In genomic region chr19:8967893-8968292, GRCm38 (mm10) we compare ENCODE assay signal across 8 mouse cellular contexts. TPM values are rescaled to one million over a fixed set of nuclear protein-coding genes. Genes with fewer than 3 reads are reported as not detected.
DNase-seq lines count a peak whose midpoint lies in the region; ATAC-seq and TF ChIP-seq lines count a peak whose summit lies in the region.

No protein-coding gene starts in this region.

- no peaks in the 10 kb centered on the region for H3K27me3 ChIP-seq in liver, adult 2 months (ENCODE audit: control insufficient read depth, insufficient read depth, low read length)
- H3K27me3 ChIP-seq in embryonic facial prominence, embryonic 14.5 days (replicated peaks; ENCODE audit: control insufficient read depth, insufficient read depth, low read length) = no peaks in the 10 kb centered on the region
- H3K27me3 ChIP-seq in limb, embryonic 10.5 days (ENCODE audit: low read depth, poor library complexity, severe bottlenecking) = no peaks in the 10 kb centered on the region
- no peaks in the 10 kb centered on the region for H3K27me3 ChIP-seq in neural tube, embryonic 15.5 days (replicated peaks)

- no peak for TF ChIP-seq POLR2A in liver, adult 2 months (IDR thresholded peaks at IDR 0.05; ENCODE audit: extremely low read depth, insufficient read depth, low read length)

- no peaks in the 10 kb centered on the region for H3K9me3 ChIP-seq in embryonic facial prominence, embryonic 14.5 days (ENCODE audit: control insufficient read depth, low read length)
- no peaks in the 10 kb centered on the region for H3K9me3 ChIP-seq in limb, embryonic 10.5 days (replicated peaks)
- no peaks in the 10 kb centered on the region for H3K9me3 ChIP-seq in neural tube, embryonic 15.5 days (replicated peaks)

- DNase-seq in liver, adult 2 months (ENCODE audit: extremely low read depth, low read depth, low spot score) = no peak
- DNase-seq in liver = no peak
- no peak for DNase-seq in embryonic facial prominence, embryonic 14.5 days (ENCODE audit: low spot score)
- DNase-seq in limb, embryonic 10.5 days (ENCODE audit: low spot score) = no peak
- DNase-seq in adrenal gland, postnatal 4 days (ENCODE audit: low spot score in 2 of 2) = no peak
- no peak for DNase-seq in kidney, adult 11 months
- DNase-seq in layer of hippocampus, postnatal 25 days (ENCODE audit: extremely low spot score in 1 of 2, low spot score in 1 of 2) = no peak

- ATAC-seq in embryonic facial prominence, embryonic 14.5 days (ENCODE audit: low read depth) = no peak
- no peak for ATAC-seq in neural tube, embryonic 15.5 days (ENCODE audit: low FRiP score)

- peaks cover 16% of the 10 kb centered on the region for H3K4me1 ChIP-seq in liver, adult 2 months (ENCODE audit: control insufficient read depth, insufficient read depth, low read length)
- peaks cover 10% of the 10 kb centered on the region; the same call in 1 of the 2 replicates for H3K4me1 ChIP-seq in embryonic facial prominence, embryonic 14.5 days (ENCODE audit: control insufficient read depth, insufficient read depth, low read length)
- H3K4me1 ChIP-seq in limb, embryonic 10.5 days = peaks cover 19% of the 10 kb centered on the region
- peaks cover 31% of the 10 kb centered on the region for H3K4me1 ChIP-seq in neural tube, embryonic 15.5 days

- 9% methylated on average over 9 of the region's 9 CpGs for WGBS in liver, adult 2 months
- 6% methylated on average over 9 of the region's 9 CpGs for WGBS in embryonic facial prominence, embryonic 14.5 days
- 6% methylated on average over 9 of the region's 9 CpGs for WGBS in limb, embryonic 10.5 days
- whole genome bisulfite sequencing in neural tube, embryonic 15.5 days = 8% methylated on average over 9 of the region's 9 CpGs

- peak overlapping the region; percentile 89 for H3K9ac ChIP-seq in liver, adult 2 months (ENCODE audit: low read depth, low read length)
- H3K9ac ChIP-seq in embryonic facial prominence, embryonic 14.5 days (ENCODE audit: low read depth, low read length) = peak overlapping the region; percentile 90
- peak overlapping the region; percentile 89 for H3K9ac ChIP-seq in neural tube, embryonic 15.5 days (replicated peaks)

- peaks cover 8% of the 10 kb centered on the region; the same call in 1 of the 2 replicates for H3K79me2 ChIP-seq in liver, adult 2 months (ENCODE audit: control insufficient read depth, insufficient read depth, low read length)

- peak overlapping the region; percentile 71 for H3K4me2 ChIP-seq in embryonic facial prominence, embryonic 14.5 days (ENCODE audit: low read depth, low read length)
- H3K4me2 ChIP-seq in neural tube, embryonic 15.5 days = peak overlapping the region; percentile 79

- no peak for TF ChIP-seq CTCF in liver, adult 2 months (IDR thresholded peaks at IDR 0.05; ENCODE audit: low read depth, low read length)

- H3K4me3 ChIP-seq in liver, adult 2 months (ENCODE audit: insufficient read depth, low read depth, low read length) = peak overlapping the region; percentile 74
- peak overlapping the region; percentile 83 for H3K4me3 ChIP-seq in embryonic facial prominence, embryonic 14.5 days (ENCODE audit: low read depth, low read length)
- H3K4me3 ChIP-seq in limb, embryonic 10.5 days = peak overlapping the region; percentile 73
- H3K4me3 ChIP-seq in neural tube, embryonic 15.5 days (replicated peaks) = peak overlapping the region; percentile 66

- peaks cover 49% of the 10 kb centered on the region for H3K36me3 ChIP-seq in liver, adult 2 months (ENCODE audit: control insufficient read depth, insufficient read depth, low read length)
- H3K36me3 ChIP-seq in embryonic facial prominence, embryonic 14.5 days (ENCODE audit: control insufficient read depth, insufficient read depth, low read length) = peaks cover 76% of the 10 kb centered on the region
- H3K36me3 ChIP-seq in limb, embryonic 10.5 days = peaks cover 78% of the 10 kb centered on the region
- H3K36me3 ChIP-seq in neural tube, embryonic 15.5 days = peaks cover 72% of the 10 kb centered on the region

- no peak overlapping the region for H3K27ac ChIP-seq in liver, adult 2 months (replicated peaks; ENCODE audit: insufficient read depth, low read depth, low read length)
- H3K27ac ChIP-seq in embryonic facial prominence, embryonic 14.5 days (replicated peaks; ENCODE audit: low read depth, low read length) = peak overlapping the region; percentile 80; the same call in 1 of the 2 replicates
- H3K27ac ChIP-seq in limb, embryonic 10.5 days = peak overlapping the region; percentile 88
- peak overlapping the region; percentile 86 for H3K27ac ChIP-seq in neural tube, embryonic 15.5 days (replicated peaks)

RNA-seq across cellular contexts. Expression of gene Eef1g, which starts 1.1 kb away (rescaled TPM):
- 101 and 117 TPM in 2 replicates for total RNA-seq in liver, adult 2 months (2014; rRNA removed)
- 99.1 and 107 TPM in 2 replicates for polyA plus RNA-seq in liver, adult 2 months (2012; rRNA removed)
- 469 and 503 TPM in 2 replicates for polyA plus RNA-seq in embryonic facial prominence, embryonic 14.5 days (2014; fragmentation: Nextera tagmentation; extraction: Ambion mirVana)
- polyA plus RNA-seq in limb, embryonic 10.5 days (2016; fragmentation: Nextera tagmentation; extraction: Ambion mirVana) = 563 and 631 TPM in 2 replicates
- polyA plus RNA-seq in neural tube, embryonic 15.5 days (2015; fragmentation: Nextera tagmentation; extraction: Ambion mirVana) = 291 and 348 TPM in 2 replicates
- 100 to 1,000 TPM; 505 to 508 TPM for total RNA-seq in adrenal gland, postnatal 4 days (2021)
- total RNA-seq in layer of hippocampus, postnatal 25 days (2021) = 100 to 1,000 TPM; 215 to 256 TPM

RNA-seq across cellular contexts. Expression of gene Tut1, which starts 14.2 kb away (rescaled TPM):
- total RNA-seq in liver, adult 2 months (2014; rRNA removed) = 6.0 and 6.2 TPM in 2 replicates
- 9.6 and 14.6 TPM in 2 replicates for polyA plus RNA-seq in liver, adult 2 months (2012; rRNA removed)
- 24.7 and 27.8 TPM in 2 replicates for polyA plus RNA-seq in embryonic facial prominence, embryonic 14.5 days (2014; fragmentation: Nextera tagmentation; extraction: Ambion mirVana)
- 49.6 and 49.7 TPM in 2 replicates for polyA plus RNA-seq in limb, embryonic 10.5 days (2016; fragmentation: Nextera tagmentation; extraction: Ambion mirVana)
- 25.4 and 26.0 TPM in 2 replicates for polyA plus RNA-seq in neural tube, embryonic 15.5 days (2015; fragmentation: Nextera tagmentation; extraction: Ambion mirVana)
- 10 to 100 TPM; 23.2 to 26.9 TPM for total RNA-seq in adrenal gland, postnatal 4 days (2021)
- 10 to 100 TPM; 19.4 to 20.1 TPM for total RNA-seq in layer of hippocampus, postnatal 25 days (2021)

RNA-seq across cellular contexts. Expression of gene Ahnak, which starts 21.2 kb away (rescaled TPM):
- 10.3 and 10.9 TPM in 2 replicates for total RNA-seq in liver, adult 2 months (2014; rRNA removed)
- 0.90 and 1.2 TPM in 2 replicates for polyA plus RNA-seq in liver, adult 2 months (2012; rRNA removed)
- polyA plus RNA-seq in embryonic facial prominence, embryonic 14.5 days (2014; fragmentation: Nextera tagmentation; extraction: Ambion mirVana) = 44.8 and 57.6 TPM in 2 replicates
- polyA plus RNA-seq in limb, embryonic 10.5 days (2016; fragmentation: Nextera tagmentation; extraction: Ambion mirVana) = 5.3 and 8.9 TPM in 2 replicates
- 4.4 and 8.0 TPM in 2 replicates for polyA plus RNA-seq in neural tube, embryonic 15.5 days (2015; fragmentation: Nextera tagmentation; extraction: Ambion mirVana)
- total RNA-seq in adrenal gland, postnatal 4 days (2021) = 100 to 1,000 TPM; 125 to 131 TPM
- 10 to 100 TPM; 14.7 to 15.7 TPM for total RNA-seq in layer of hippocampus, postnatal 25 days (2021)

RNA-seq across cellular contexts. Expression of gene Mta2, which starts 26.2 kb away (rescaled TPM):
- total RNA-seq in liver, adult 2 months (2014; rRNA removed) = 25.6 and 27.1 TPM in 2 replicates
- polyA plus RNA-seq in liver, adult 2 months (2012; rRNA removed) = 11.2 and 12.1 TPM in 2 replicates
- 39.7 and 43.6 TPM in 2 replicates for polyA plus RNA-seq in embryonic facial prominence, embryonic 14.5 days (2014; fragmentation: Nextera tagmentation; extraction: Ambion mirVana)
- polyA plus RNA-seq in limb, embryonic 10.5 days (2016; fragmentation: Nextera tagmentation; extraction: Ambion mirVana) = 229 and 233 TPM in 2 replicates
- polyA plus RNA-seq in neural tube, embryonic 15.5 days (2015; fragmentation: Nextera tagmentation; extraction: Ambion mirVana) = 94.8 and 117 TPM in 2 replicates
- 100 to 1,000 TPM; 141 to 144 TPM for total RNA-seq in adrenal gland, postnatal 4 days (2021)
- total RNA-seq in layer of hippocampus, postnatal 25 days (2021) = 10 to 100 TPM; 51.2 to 58.4 TPM

RNA-seq across cellular contexts. Expression of gene Eml3, which starts 38.5 kb away (rescaled TPM):
- 7.4 and 7.9 TPM in 2 replicates for total RNA-seq in liver, adult 2 months (2014; rRNA removed)
- polyA plus RNA-seq in liver, adult 2 months (2012; rRNA removed) = 20.2 and 26.2 TPM in 2 replicates
- polyA plus RNA-seq in embryonic facial prominence, embryonic 14.5 days (2014; fragmentation: Nextera tagmentation; extraction: Ambion mirVana) = 18.2 and 20.4 TPM in 2 replicates
- 37.1 and 37.5 TPM in 2 replicates for polyA plus RNA-seq in limb, embryonic 10.5 days (2016; fragmentation: Nextera tagmentation; extraction: Ambion mirVana)
- 13.9 and 17.1 TPM in 2 replicates for polyA plus RNA-seq in neural tube, embryonic 15.5 days (2015; fragmentation: Nextera tagmentation; extraction: Ambion mirVana)
- total RNA-seq in adrenal gland, postnatal 4 days (2021) = 10 to 100 TPM; 65.2 to 72.1 TPM
- 10 to 100 TPM in 1 of 2 experiments, 1 to 10 TPM in 1; 9.1 to 11.1 TPM for total RNA-seq in layer of hippocampus, postnatal 25 days (2021)
